In the genomic region with DNA sequence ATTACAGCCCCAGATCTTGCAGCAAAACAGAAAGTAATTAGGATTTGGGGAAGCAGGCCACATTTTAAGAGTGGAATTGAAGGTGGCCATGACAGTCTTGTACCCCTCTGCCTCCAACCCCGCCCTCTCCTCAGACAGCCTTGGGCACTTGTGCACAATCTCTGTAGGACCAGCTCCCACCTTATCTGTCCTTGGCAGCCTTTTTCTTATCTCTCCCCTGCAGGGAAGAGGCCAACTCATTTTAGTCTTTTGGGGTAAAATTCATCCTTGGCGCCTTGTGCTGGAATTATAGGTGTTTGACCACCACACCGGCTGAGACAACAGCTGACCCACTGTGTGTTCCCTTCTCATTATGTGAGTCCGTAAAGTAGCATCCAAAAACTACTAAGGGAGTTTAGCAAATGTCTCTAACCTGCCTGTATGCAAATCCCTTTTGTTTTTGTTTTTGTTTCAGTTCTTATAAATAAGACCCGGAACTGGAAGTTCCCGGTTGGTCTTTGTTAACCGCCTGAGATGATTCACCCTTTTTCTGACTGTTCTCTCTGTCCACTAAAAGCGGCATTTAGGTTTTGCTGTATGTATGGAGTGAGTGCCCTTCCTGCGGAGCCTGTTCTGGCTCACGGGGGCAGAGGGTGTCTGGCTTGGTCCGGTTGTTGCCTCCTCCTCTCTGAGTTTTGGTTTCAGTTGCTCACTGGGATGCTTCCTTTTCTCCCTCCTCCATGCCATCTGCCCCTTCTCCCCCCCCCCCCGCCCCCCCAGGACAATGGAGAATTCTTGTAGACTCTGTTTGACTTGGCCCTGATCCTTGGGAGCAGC, we compare ENCODE assay signal across 12 mouse cellular contexts.
DNase-seq lines count a peak whose midpoint lies in the region; ATAC-seq and TF ChIP-seq lines count a peak whose summit lies in the region.
"Had no signal": no experiment of that assay in that cellular context is flagged by ENCODE, and none has a peak within 500 bp of the region (broad histone marks: within the 10 kb centered on the region; RNA-seq: fewer than 3 reads in every experiment).

No protein-coding gene starts in this region.

- peak overlapping the region; percentile 65 for H3K4me2 ChIP-seq in heart, embryonic 13.5 days
- H3K4me2 ChIP-seq: forebrain, embryonic 12.5 days had no signal

- intact Hi-C loops in heart, postnatal 36 days (cut with DNase I): no loop called here

- peak overlapping the region; percentile 29 for H3K4me3 ChIP-seq in heart, embryonic 13.5 days
- peak overlapping the region; percentile 56 for H3K4me3 ChIP-seq in ES-Bruce4 (ENCODE audit: low read depth, low read length)
- no peak overlapping the region for H3K4me3 ChIP-seq in cerebellum, adult 2 months (replicated peaks; ENCODE audit: insufficient read depth, low read depth, low read length)
- H3K4me3 ChIP-seq: forebrain, embryonic 12.5 days had no signal

- TF ChIP-seq POLR2A in ES-Bruce4 (IDR thresholded peaks at IDR 0.05; ENCODE audit: insufficient read depth, low read length): no peak
- TF ChIP-seq POLR2A in cerebellum, adult 2 months (IDR thresholded peaks at IDR 0.05; ENCODE audit: borderline replicate concordance, insufficient read depth, low read length): no peak

- H3K27ac ChIP-seq in heart, embryonic 13.5 days (replicated peaks): peak overlapping the region; percentile 28; the same call in 1 of the 2 replicates
- peak overlapping the region; percentile 8; the same call in 1 of the 2 replicates for H3K27ac ChIP-seq in ES-Bruce4 (ENCODE audit: insufficient read depth, low read length)
- no peak overlapping the region for H3K27ac ChIP-seq in cerebellum, adult 2 months (ENCODE audit: insufficient read depth, low read length)
- H3K27ac ChIP-seq: forebrain, embryonic 12.5 days had no signal

- ATAC-seq in heart, embryonic 13.5 days (ENCODE audit: extremely low read depth, insufficient number of reproducible peaks, low FRiP score, low TSS enrichment): peak; percentile 79

- DNase-seq in heart, postnatal 36 days: no peak
- DNase-seq in c-Kit-positive CD71-positive TER-119-positive erythroid progenitor cells, embryonic 14.5 days (ENCODE audit: low spot score): peak; percentile 84
- peak; percentile 23 for DNase-seq in lung, postnatal 36 days
- DNase-seq in right cerebral cortex, postnatal 25 days: no peak
- DNase-seq in cerebellum, adult 2 months: no peak
- DNase-seq in MN1 (ENCODE audit: low spot score): no peak
- DNase-seq: cerebellum, postnatal 14 days; midbrain, embryonic 14.5 days; right cerebral cortex, adult 18-20 months had no signal

- no peak for TF ChIP-seq EP300 in ES-Bruce4 (IDR thresholded peaks at IDR 0.05; ENCODE audit: insufficient read depth, low read depth, low read length)

- H3K27me3 ChIP-seq in heart, embryonic 13.5 days (replicated peaks): peaks cover under 1% of the 10 kb centered on the region; the same call in 1 of the 2 replicates
- H3K27me3 ChIP-seq in ES-Bruce4 (ENCODE audit: control insufficient read depth, insufficient read depth, low read length, poor library complexity, severe bottlenecking): no peaks in the 10 kb centered on the region
- H3K27me3 ChIP-seq in cerebellum, adult 2 months (ENCODE audit: control insufficient read depth, insufficient read depth, low read length): no peaks in the 10 kb centered on the region

- 0 out of 2 replicates have a peak overlapping the region, but pooled peaks have one; percentile 56 for H3K9ac ChIP-seq in heart, embryonic 13.5 days
- peak overlapping the region; percentile 39 for H3K9ac ChIP-seq in ES-Bruce4 (ENCODE audit: low read depth, poor library complexity, severe bottlenecking)
- H3K9ac ChIP-seq: forebrain, embryonic 12.5 days had no signal

- TF ChIP-seq CTCF in ES-Bruce4 (IDR thresholded peaks at IDR 0.05; ENCODE audit: low read depth, low read length): no peak
- no peak for TF ChIP-seq CTCF in cerebellum, adult 2 months (IDR thresholded peaks at IDR 0.05; ENCODE audit: borderline replicate concordance, insufficient read depth, low read depth, low read length)

- 36% methylated on average over 11 of the region's 12 CpGs for WGBS in heart, embryonic 13.5 days
- WGBS in cerebellum, adult 2 months: 75% methylated on average over 11 of the region's 12 CpGs

- H3K9me3 ChIP-seq in heart, embryonic 13.5 days: no peaks in the 10 kb centered on the region
- no peaks in the 10 kb centered on the region for H3K9me3 ChIP-seq in ES-Bruce4 (replicated peaks; ENCODE audit: control insufficient read depth, insufficient read depth, low read length, poor library complexity, severe bottlenecking)
- H3K9me3 ChIP-seq: forebrain, embryonic 12.5 days had no signal

- H3K36me3 ChIP-seq in heart, embryonic 13.5 days: no peaks in the 10 kb centered on the region
- H3K36me3 ChIP-seq in ES-Bruce4 (ENCODE audit: control insufficient read depth, insufficient read depth, low read length, poor library complexity, severe bottlenecking): peaks cover 12% of the 10 kb centered on the region
- H3K36me3 ChIP-seq: forebrain, embryonic 12.5 days had no signal

- peaks cover 19% of the 10 kb centered on the region for H3K4me1 ChIP-seq in heart, embryonic 13.5 days
- H3K4me1 ChIP-seq in ES-Bruce4 (ENCODE audit: control insufficient read depth, insufficient read depth, low read length): peaks cover 3% of the 10 kb centered on the region
- no peaks in the 10 kb centered on the region; the same call in 1 of the 2 replicates for H3K4me1 ChIP-seq in cerebellum, adult 2 months (ENCODE audit: control insufficient read depth, insufficient read depth, low read length)

Comparison
In these comparisons a context has a peak if more than half of its experiments do, and no peak if none do; other contexts are left out.
1. DNase-seq: peak in c-Kit-positive CD71-positive TER-119-positive erythroid progenitor cells, embryonic 14.5 days (single experiment) and lung, postnatal 36 days (single experiment); none in heart, postnatal 36 days (0 of 2), right cerebral cortex, postnatal 25 days (single experiment), cerebellum, adult 2 months (0 of 2) and MN1 (single experiment).